Mouse (Mus musculus): ENCODE results near the gene Sgms1.

DNA sequence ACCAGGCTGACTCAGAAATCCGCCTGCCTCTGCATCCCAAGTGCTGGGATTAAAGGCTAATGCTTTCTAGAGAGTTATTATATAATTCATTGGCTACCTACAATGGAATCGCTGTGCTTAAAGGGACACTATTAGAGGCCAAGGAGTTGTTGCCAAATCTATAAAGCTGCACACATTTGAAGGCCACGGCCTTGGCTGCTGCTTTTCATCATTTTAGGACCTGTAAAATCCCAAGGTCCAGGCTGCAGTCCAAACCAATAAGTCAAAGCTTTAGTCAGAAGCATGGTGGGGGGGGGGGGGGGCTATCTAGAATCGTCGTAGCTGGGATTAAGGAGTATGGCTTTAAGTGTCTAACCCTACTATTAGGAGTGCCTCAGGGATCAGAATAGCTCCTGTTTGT lies 9.0 kb upstream of the Sgms1 start:
- TF ChIP-seq TCF12 (IDR thresholded peaks at IDR 0.05; ENCODE audit: insufficient read depth, poor library complexity, severe bottlenecking) (no peak), POLR2A (IDR thresholded peaks at IDR 0.05; ENCODE audit: insufficient read length, low read depth) (no peak), MYOD1 (IDR thresholded peaks at IDR 0.05; ENCODE audit: control insufficient read depth in 1 of 3, insufficient read length in 2 of 3, low read depth in 2 of 3) (no peak), MYOG (IDR thresholded peaks at IDR 0.05; ENCODE audit: control insufficient read depth in 1 of 3, insufficient read depth in 1 of 3, insufficient read length in 2 of 3, low read depth in 2 of 3) (no peak), MAX (IDR thresholded peaks at IDR 0.05; ENCODE audit: low read depth) (no peak), USF1 (IDR thresholded peaks at IDR 0.05; ENCODE audit: low read depth) (no peak), REST (IDR thresholded peaks at IDR 0.05; ENCODE audit: insufficient read depth, insufficient read length) (no peak), CEBPB (IDR thresholded peaks at IDR 0.05; ENCODE audit: insufficient read depth, poor library complexity, severe bottlenecking) (no peak), POLR2AphosphoS2 (IDR thresholded peaks at IDR 0.05; ENCODE audit: insufficient read length, low read depth) (no peak), E2F4 (IDR thresholded peaks at IDR 0.05; ENCODE audit: insufficient read depth) (no peak), SRF (IDR thresholded peaks at IDR 0.05; ENCODE audit: control insufficient read depth, insufficient read length, low read depth) (no peak)

Measured in myocyte (in vitro differentiated cells).